Mouse (Mus musculus): Measurements from ENCODE around the gene Thrb. TPM values are rescaled to one million over a fixed set of nuclear protein-coding genes. Genes with fewer than 3 reads are reported as not detected.

Gene Thrb
- polyA plus RNA-seq, 1 experiment: not detected

DNA sequence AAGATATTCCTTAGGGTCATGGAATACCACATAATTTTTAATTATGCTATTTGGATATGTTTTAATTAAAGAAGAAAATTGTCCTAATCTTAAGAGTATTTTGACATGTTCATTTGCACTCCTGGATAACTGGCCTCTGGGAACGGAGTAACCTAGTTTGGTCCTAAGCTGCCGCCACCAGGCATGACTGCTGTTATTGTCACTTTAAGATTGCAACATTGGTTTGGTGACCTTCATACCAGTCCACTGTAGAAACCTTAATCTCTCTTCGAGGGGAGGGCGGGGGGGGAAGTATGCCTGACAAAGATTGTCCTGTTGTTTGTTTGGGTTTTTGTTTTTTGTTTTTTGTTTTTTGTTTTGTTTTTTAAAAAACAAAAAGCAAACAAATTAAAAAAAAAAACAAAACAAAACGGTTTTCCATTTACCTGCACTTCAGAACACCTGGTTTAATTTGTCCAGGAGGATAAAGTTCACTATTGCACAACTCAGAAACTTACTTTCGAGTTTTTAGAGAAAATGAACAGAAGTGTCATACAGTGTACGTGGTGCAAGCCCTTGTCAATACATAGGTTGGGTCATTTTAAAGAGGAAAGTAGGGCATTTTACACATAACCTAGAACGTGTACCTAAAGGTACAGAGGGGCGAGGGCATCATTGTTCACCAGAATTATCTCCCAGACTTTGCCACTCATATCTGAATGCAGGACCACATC is 38.0 kb downstream of the Thrb start:
- no peaks in the 10 kb centered on the region for H3K4me1 ChIP-seq (ENCODE audit: control insufficient read depth, insufficient read depth, low read length)
- H3K27ac ChIP-seq (ENCODE audit: insufficient read depth, low read depth, low read length): no peak overlapping the region
- H3K4me3 ChIP-seq (ENCODE audit: insufficient read depth, low read length): no peak overlapping the region
- TF ChIP-seq POLR2A (IDR thresholded peaks at IDR 0.05; ENCODE audit: borderline replicate concordance, low read depth, low read length): no peak
- no peak for TF ChIP-seq CTCF (IDR thresholded peaks at IDR 0.05; ENCODE audit: low read depth, low read length)

DNA sequence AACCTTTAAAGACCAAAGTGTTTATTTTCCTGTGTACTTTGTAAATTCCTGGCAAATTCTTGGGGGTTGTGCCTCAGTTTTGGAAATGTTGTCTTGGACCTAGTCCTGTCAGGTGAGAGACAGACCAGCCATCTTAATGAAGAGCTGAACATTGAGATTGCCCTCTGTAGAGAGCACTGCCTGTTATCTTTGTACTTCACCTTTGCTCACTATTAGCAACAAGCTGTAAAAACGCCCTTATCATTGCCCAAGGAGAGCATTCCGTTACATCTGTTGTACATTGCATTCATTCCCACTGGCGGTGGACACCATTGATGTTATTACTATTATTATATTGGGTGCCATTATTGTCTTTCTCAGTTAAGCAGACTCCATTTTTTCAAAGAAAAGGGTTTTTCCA is 40.2 kb downstream of the Thrb start:
- H3K27ac ChIP-seq (ENCODE audit: insufficient read depth, low read depth, low read length): no peak overlapping the region
- H3K4me1 ChIP-seq (ENCODE audit: control insufficient read depth, insufficient read depth, low read length): no peaks in the 10 kb centered on the region
- TF ChIP-seq POLR2A (IDR thresholded peaks at IDR 0.05; ENCODE audit: borderline replicate concordance, low read depth, low read length) (no peak), CTCF (IDR thresholded peaks at IDR 0.05; ENCODE audit: low read depth, low read length) (no peak)
- no peak overlapping the region for H3K4me3 ChIP-seq (ENCODE audit: insufficient read depth, low read length)

DNA sequence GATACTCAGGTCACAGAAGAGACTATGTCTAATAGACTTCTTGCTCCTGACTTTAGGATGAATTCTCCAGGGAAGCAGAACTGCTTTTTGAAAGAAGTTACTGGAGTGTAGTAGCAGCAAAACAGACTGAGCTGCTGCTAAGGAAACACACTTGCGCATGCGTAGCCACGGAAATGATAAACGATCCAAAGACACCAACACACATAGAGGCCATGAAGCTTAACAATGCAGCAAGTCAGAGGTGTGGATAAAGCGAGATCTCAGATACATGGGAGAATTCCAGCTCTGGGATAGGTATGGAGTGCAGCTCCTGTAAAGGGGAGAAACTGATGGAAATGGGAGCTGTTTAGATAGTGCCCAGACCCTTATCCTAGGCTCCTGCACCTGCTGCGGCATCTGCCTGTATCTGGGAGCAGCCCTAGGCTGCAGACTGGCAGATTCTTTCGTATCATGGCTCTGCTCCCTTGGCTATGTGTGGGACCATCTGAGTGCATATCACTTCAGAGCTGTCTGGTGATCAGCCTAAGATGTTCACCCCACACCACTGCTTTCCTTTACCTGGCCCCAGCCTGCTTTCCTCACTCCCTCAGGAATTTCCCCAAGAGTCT is 53.3 kb downstream of the Thrb start:
- Histone ChIP-seq H3K27ac (ENCODE audit: insufficient read depth, low read depth, low read length) (no peak overlapping the region), H3K4me1 (ENCODE audit: control insufficient read depth, insufficient read depth, low read length) (no peaks in the 10 kb centered on the region), H3K4me3 (ENCODE audit: insufficient read depth, low read length) (no peak overlapping the region)
- TF ChIP-seq CTCF (IDR thresholded peaks at IDR 0.05; ENCODE audit: low read depth, low read length): no peak
- no peak for TF ChIP-seq POLR2A (IDR thresholded peaks at IDR 0.05; ENCODE audit: borderline replicate concordance, low read depth, low read length)

DNA sequence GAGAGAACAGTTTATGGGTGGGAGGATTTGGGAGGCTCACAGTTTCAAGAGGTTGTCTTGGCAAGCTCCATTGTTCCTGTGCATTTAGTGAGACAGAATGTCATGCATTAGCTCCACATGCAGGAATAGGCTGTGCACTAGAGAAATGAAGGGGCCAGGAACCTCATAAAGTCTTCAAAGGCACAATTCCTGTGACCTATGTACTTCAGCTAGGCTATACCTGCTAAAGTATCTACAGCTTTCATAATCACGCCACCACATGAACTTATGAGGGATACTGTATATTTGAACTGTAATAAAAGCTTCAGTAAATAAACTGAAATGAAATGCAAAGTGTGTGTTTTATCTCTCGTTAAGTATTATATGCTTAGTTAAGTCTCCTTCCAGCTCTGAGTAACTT is 59.4 kb downstream of the Thrb start:
- H3K4me3 ChIP-seq (ENCODE audit: insufficient read depth, low read length): no peak overlapping the region
- no peaks in the 10 kb centered on the region for H3K4me1 ChIP-seq (ENCODE audit: control insufficient read depth, insufficient read depth, low read length)
- TF ChIP-seq POLR2A (IDR thresholded peaks at IDR 0.05; ENCODE audit: borderline replicate concordance, low read depth, low read length): no peak
- no peak for TF ChIP-seq CTCF (IDR thresholded peaks at IDR 0.05; ENCODE audit: low read depth, low read length)
- H3K27ac ChIP-seq (ENCODE audit: insufficient read depth, low read depth, low read length): no peak overlapping the region

DNA sequence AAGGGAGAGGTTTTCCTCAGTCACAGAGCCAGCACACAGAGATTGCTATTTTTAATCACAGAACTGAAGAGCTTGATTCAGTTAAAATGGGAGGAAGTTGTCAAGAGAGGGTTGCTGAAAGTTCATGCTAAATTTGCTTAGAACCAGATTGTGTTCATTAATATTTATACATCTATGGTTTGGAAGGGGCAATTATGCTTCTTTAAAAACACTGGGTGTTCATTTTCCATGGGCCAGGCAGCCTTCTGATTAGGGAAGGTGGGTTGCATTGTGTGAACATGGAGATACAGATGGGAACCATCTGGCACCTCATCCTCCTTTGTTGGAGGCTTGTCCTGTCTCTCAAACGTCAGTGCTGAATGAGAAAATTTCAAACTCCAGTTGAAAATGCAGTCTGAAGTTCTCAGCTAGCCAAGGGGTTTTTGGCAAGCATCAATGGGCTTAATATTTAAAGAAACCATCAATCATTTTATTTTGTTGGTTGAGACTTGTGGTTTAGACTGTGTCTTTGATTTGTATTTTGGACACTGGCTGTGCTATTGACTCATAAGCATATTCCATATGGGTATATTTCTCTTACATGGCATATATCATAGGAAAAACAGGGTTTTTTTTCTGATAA is 62.9 kb downstream of the Thrb start:
- Histone ChIP-seq H3K4me1 (ENCODE audit: control insufficient read depth, insufficient read depth, low read length) (no peaks in the 10 kb centered on the region), H3K4me3 (ENCODE audit: insufficient read depth, low read length) (no peak overlapping the region), H3K27ac (ENCODE audit: insufficient read depth, low read depth, low read length) (no peak overlapping the region)
- TF ChIP-seq POLR2A (IDR thresholded peaks at IDR 0.05; ENCODE audit: borderline replicate concordance, low read depth, low read length): no peak
- no peak for TF ChIP-seq CTCF (IDR thresholded peaks at IDR 0.05; ENCODE audit: low read depth, low read length)

DNA sequence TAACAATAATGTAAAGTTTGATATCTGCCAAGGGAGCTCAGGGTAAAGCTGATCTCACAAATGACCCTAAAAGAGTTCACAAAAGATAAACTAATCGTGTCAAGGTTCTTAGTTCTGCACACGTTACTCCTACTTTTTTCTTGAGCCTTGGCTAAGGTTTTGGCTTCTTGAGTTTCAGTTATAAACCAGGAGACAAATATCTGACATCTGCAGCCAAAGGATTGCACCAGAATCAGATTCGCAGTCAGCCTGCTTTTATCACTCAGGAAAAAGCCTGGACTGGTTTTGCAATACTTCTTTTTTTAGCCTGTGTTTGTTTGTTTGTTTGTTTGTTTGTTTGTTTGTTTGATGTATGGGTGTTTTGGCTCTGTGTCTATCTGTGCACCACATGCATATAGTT is 64.5 kb downstream of the Thrb start:
- TF ChIP-seq CTCF (IDR thresholded peaks at IDR 0.05; ENCODE audit: low read depth, low read length) (no peak), POLR2A (IDR thresholded peaks at IDR 0.05; ENCODE audit: borderline replicate concordance, low read depth, low read length) (no peak)
- Histone ChIP-seq H3K4me3 (ENCODE audit: insufficient read depth, low read length) (no peak overlapping the region), H3K27ac (ENCODE audit: insufficient read depth, low read depth, low read length) (no peak overlapping the region)

DNA sequence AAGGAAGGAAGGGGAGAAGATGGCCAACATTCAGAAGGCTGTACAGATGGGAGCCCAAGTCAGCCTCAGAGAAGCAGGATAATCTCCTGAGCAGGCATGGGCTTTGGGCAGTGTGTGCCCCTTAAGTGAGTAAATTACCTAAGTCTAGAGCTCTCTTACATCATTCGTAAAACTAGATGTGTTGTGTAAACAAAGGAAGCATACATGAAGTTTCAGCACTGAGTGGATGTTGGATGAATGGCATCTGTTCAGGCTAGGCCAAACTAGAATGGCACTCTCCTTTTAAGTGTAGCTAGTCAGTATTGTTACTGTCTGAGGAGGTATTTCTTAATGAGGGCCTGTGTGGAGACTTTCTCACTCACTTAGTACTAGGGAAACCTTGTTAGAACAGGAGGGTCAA is 66.8 kb downstream of the Thrb start:
- H3K27ac ChIP-seq (ENCODE audit: insufficient read depth, low read depth, low read length): no peak overlapping the region
- no peaks in the 10 kb centered on the region for H3K4me1 ChIP-seq (ENCODE audit: control insufficient read depth, insufficient read depth, low read length)
- H3K4me3 ChIP-seq (ENCODE audit: insufficient read depth, low read length): no peak overlapping the region
- no peak for TF ChIP-seq CTCF (IDR thresholded peaks at IDR 0.05; ENCODE audit: low read depth, low read length)
- no peak for TF ChIP-seq POLR2A (IDR thresholded peaks at IDR 0.05; ENCODE audit: borderline replicate concordance, low read depth, low read length)

More for the DNA sequence above, 64.5 kb downstream of the Thrb start:
- no peaks in the 10 kb centered on the region for H3K4me1 ChIP-seq (ENCODE audit: control insufficient read depth, insufficient read depth, low read length)

DNA sequence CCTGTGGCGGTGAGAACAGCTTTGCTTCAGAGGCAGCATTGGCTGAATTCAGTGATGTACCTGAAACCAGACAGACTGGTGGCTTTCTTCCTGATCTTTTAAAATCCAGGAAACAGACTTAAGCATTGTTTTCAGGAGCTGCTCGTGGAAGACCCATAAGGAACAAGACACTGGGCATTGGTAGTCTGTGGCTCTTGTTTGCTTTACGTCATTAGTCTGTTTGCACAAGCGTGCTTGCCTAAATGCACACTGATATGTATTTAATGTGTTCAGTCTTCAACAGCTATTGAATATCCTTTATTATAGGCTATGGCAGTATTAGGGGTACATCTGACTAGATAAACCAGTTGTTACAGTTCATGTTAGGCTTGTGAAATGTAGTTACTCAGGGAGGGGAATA is 67.8 kb downstream of the Thrb start:
- TF ChIP-seq POLR2A (IDR thresholded peaks at IDR 0.05; ENCODE audit: borderline replicate concordance, low read depth, low read length) (no peak), CTCF (IDR thresholded peaks at IDR 0.05; ENCODE audit: low read depth, low read length) (no peak)
- H3K4me1 ChIP-seq (ENCODE audit: control insufficient read depth, insufficient read depth, low read length): no peaks in the 10 kb centered on the region
- H3K27ac ChIP-seq (ENCODE audit: insufficient read depth, low read depth, low read length): no peak overlapping the region
- H3K4me3 ChIP-seq (ENCODE audit: insufficient read depth, low read length): no peak overlapping the region

DNA sequence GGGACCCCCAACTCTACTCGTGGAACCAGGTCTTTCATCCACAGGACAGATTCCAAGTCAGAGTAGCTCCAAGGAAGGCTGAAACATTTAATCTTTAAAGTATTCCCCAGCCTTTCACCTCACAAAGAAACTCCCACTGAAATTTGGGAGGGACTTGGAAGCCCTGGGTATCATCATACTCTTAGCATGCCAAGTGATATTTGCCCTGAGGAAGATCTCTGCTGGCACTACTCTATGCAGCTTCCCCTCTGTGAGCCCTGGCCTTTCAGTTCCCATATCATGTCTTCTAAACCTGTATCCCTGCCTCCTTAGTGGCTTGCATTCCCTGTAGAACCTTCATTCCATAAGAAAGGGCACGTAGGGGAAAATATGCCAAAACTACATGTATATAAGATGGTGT is 68.8 kb downstream of the Thrb start:
- no peaks in the 10 kb centered on the region for H3K4me1 ChIP-seq (ENCODE audit: control insufficient read depth, insufficient read depth, low read length)
- no peak overlapping the region for H3K4me3 ChIP-seq (ENCODE audit: insufficient read depth, low read length)
- no peak for TF ChIP-seq POLR2A (IDR thresholded peaks at IDR 0.05; ENCODE audit: borderline replicate concordance, low read depth, low read length)
- no peak for TF ChIP-seq CTCF (IDR thresholded peaks at IDR 0.05; ENCODE audit: low read depth, low read length)
- H3K27ac ChIP-seq (ENCODE audit: insufficient read depth, low read depth, low read length): no peak overlapping the region

DNA sequence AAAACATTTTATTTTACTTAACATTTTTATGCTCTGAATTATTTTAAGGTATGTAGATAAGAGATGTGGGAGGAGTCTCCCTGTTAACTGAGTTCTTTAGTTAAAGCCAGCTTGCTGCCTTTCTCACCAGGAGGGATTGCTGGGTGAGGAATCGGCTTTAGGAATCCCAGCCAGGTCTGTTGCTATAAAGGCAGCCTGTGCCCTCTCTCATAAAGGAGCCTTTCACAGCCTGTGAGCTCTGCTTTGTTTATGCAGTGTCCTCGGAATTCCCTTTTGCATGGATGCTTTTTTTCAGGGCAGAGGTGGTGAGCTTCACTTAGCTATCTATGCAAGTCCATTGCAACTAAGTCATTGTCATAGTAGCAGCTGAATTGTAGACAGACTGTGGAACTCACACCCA is 71.0 kb downstream of the Thrb start:
- Histone ChIP-seq H3K4me1 (ENCODE audit: control insufficient read depth, insufficient read depth, low read length) (no peaks in the 10 kb centered on the region), H3K27ac (ENCODE audit: insufficient read depth, low read depth, low read length) (no peak overlapping the region), H3K4me3 (ENCODE audit: insufficient read depth, low read length) (no peak overlapping the region)
- TF ChIP-seq POLR2A (IDR thresholded peaks at IDR 0.05; ENCODE audit: borderline replicate concordance, low read depth, low read length) (no peak), CTCF (IDR thresholded peaks at IDR 0.05; ENCODE audit: low read depth, low read length) (no peak)
